Mouse (Mus musculus) CH12.LX (cell line): ENCODE measurements around the gene Fam185a. TPM values are rescaled to one million over a fixed set of nuclear protein-coding genes. Genes with fewer than 3 reads are reported as not detected.

Source experiments
- DNase-seq: peaks from one replicate; pipeline ENCODE4 v3.0.0-alpha.2; 2013; ENCODE audit errors: extremely low read depth
- H3K27ac ChIP-seq: 2 replicates; pipeline ENCODE4 v1.5.1; 2012; ENCODE audit warnings: low read depth, mild to moderate bottlenecking, control low read depth, moderate library complexity; ENCODE audit not compliant: insufficient read depth
- H3K27me3 ChIP-seq: replicated peaks from 2 replicates; pipeline ENCODE3; 2012; ENCODE audit warnings: inconsistent platforms
- H3K36me3 ChIP-seq, 2 experiments: replicated peaks in 1 of 2; 2 replicates each; pipeline versions ENCODE3 to v1.6.1; 2012; ENCODE audit warnings: inconsistent platforms in 1 of 2, low read length in 1 of 2, mild to moderate bottlenecking in 1 of 2, mixed read lengths in 1 of 2, moderate library complexity in 1 of 2; ENCODE audit not compliant: control insufficient read depth in 1 of 2, insufficient read depth in 1 of 2
- H3K4me1 ChIP-seq, 2 experiments: 2 replicates each; pipeline ENCODE4 v1.6.1; 2012; ENCODE audit warnings: inconsistent platforms in 1 of 2, moderate library complexity in 1 of 2; ENCODE audit not compliant: insufficient read depth in 2 of 2, control insufficient read depth in 1 of 2
- H3K4me2 ChIP-seq: 2 replicates; pipeline ENCODE4 v1.6.1; 2012; ENCODE audit warnings: low read depth, mild to moderate bottlenecking, control low read depth; ENCODE audit not compliant: poor library complexity, insufficient read depth, severe bottlenecking
- H3K4me3 ChIP-seq, 3 experiments: fragments of 150-350 bp in 1 of 3; sonication (generic) in 1 of 3; replicated peaks in 1 of 3; 2 replicates each; pipeline versions ENCODE3 to v1.5.1; 2011 to 2012; ENCODE audit warnings: low read depth in 2 of 3, low read length in 2 of 3, mild to moderate bottlenecking in 2 of 3, moderate library complexity in 2 of 3, control low read depth in 1 of 3, improper control_type of control experiment in 1 of 3, inconsistent platforms in 1 of 3, mixed read lengths in 1 of 3; ENCODE audit not compliant: poor library complexity in 1 of 3
- H3K79me2 ChIP-seq: replicated peaks from 2 replicates; pipeline ENCODE4 v1.6.1; 2012; ENCODE audit warnings: mild to moderate bottlenecking, moderate library complexity; ENCODE audit not compliant: control insufficient read depth, poor library complexity, insufficient read depth, severe bottlenecking; ENCODE audit errors: extremely low read depth
- H3K9ac ChIP-seq: 2 replicates; pipeline ENCODE4 v1.6.1; 2012; ENCODE audit warnings: low read depth, mild to moderate bottlenecking, control low read depth, moderate library complexity; ENCODE audit not compliant: insufficient read depth
- H3K9me3 ChIP-seq: replicated peaks from 2 replicates; pipeline ENCODE3; 2012; ENCODE audit warnings: low read length, inconsistent platforms, mixed read lengths
- BHLHE40 ChIP-seq: IDR thresholded peaks from 2 replicates; pipeline ENCODE4 v1.6.1; 2011; ENCODE audit warnings: mild to moderate bottlenecking, low read depth, low read length, improper control_type of control experiment
- CHD1 ChIP-seq: IDR thresholded peaks from 2 replicates; pipeline ENCODE4 v1.6.1; 2012; ENCODE audit warnings: low read depth, low read length, improper control_type of control experiment, inconsistent platforms
- CTCF ChIP-seq, 2 experiments: IDR thresholded peaks in 1 of 2; conservative IDR thresholded peaks in 1 of 2; 2 replicates each; pipeline ENCODE4 v1.5.1; 2011 to 2012; ENCODE audit warnings: low read depth in 2 of 2, low read length in 2 of 2, improper control_type of control experiment in 1 of 2, inconsistent platforms in 1 of 2, mild to moderate bottlenecking in 1 of 2, moderate library complexity in 1 of 2
- ELF1 ChIP-seq: IDR thresholded peaks from 2 replicates; pipeline ENCODE4 v1.6.1; 2014; ENCODE audit warnings: low read depth, mild to moderate bottlenecking, inconsistent platforms, low read length, improper control_type of control experiment
- EP300 ChIP-seq: IDR thresholded peaks from 2 replicates; pipeline ENCODE4 v1.6.1; 2011; ENCODE audit warnings: low read length, improper control_type of control experiment
- ETS1 ChIP-seq: conservative IDR thresholded peaks from 2 replicates; pipeline ENCODE4 v1.6.1; 2012; ENCODE audit warnings: low read depth, mild to moderate bottlenecking, inconsistent platforms, low read length, improper control_type of control experiment, moderate library complexity
- IRF4 ChIP-seq: IDR thresholded peaks from 2 replicates; pipeline ENCODE4 v1.6.1; 2014; ENCODE audit warnings: low read depth, mild to moderate bottlenecking, inconsistent platforms, low read length, improper control_type of control experiment
- KAT2A ChIP-seq: IDR thresholded peaks from 2 replicates; pipeline ENCODE4 v1.6.1; 2012; ENCODE audit warnings: low read length, improper control_type of control experiment, inconsistent platforms; ENCODE audit not compliant: insufficient replicate concordance
- MAFK ChIP-seq: IDR thresholded peaks from 2 replicates; pipeline ENCODE4 v1.6.1; 2011; ENCODE audit warnings: low read length, improper control_type of control experiment; ENCODE audit not compliant: insufficient replicate concordance
- MAX ChIP-seq: IDR thresholded peaks from 2 replicates; pipeline ENCODE4 v1.6.1; 2011; ENCODE audit warnings: low read length, improper control_type of control experiment
- MAZ ChIP-seq: IDR thresholded peaks from 2 replicates; pipeline ENCODE4 v1.6.1; 2012; ENCODE audit warnings: low read depth, mild to moderate bottlenecking, inconsistent platforms, low read length, improper control_type of control experiment, moderate library complexity
- MEF2A ChIP-seq: IDR thresholded peaks from 2 replicates; pipeline ENCODE4 v1.6.1; 2014; ENCODE audit warnings: low read depth, mild to moderate bottlenecking, inconsistent platforms, low read length, improper control_type of control experiment, borderline replicate concordance
- MXI1 ChIP-seq: IDR thresholded peaks from 2 replicates; pipeline ENCODE4 v1.6.1; 2011; ENCODE audit warnings: mild to moderate bottlenecking, low read depth, low read length, improper control_type of control experiment
- MYC ChIP-seq: IDR thresholded peaks from 2 replicates; pipeline ENCODE4 v1.6.1; 2011; ENCODE audit warnings: low read depth, mild to moderate bottlenecking, improper control_type of control experiment, low read length
- NELFE ChIP-seq: IDR thresholded peaks from 2 replicates; pipeline ENCODE4 v1.6.1; 2011; ENCODE audit warnings: low read depth, low read length, improper control_type of control experiment
- PAX5 ChIP-seq: IDR thresholded peaks from 2 replicates; pipeline ENCODE4 v1.6.1; 2012; ENCODE audit warnings: low read length, inconsistent platforms, mixed read lengths
- RCOR1 ChIP-seq: conservative IDR thresholded peaks from 2 replicates; pipeline ENCODE4 v1.6.1; 2012; ENCODE audit warnings: low read depth, mild to moderate bottlenecking, inconsistent platforms, low read length, improper control_type of control experiment
- SIN3A ChIP-seq: IDR thresholded peaks from 2 replicates; pipeline ENCODE4 v1.6.1; 2012; ENCODE audit warnings: low read length, improper control_type of control experiment, inconsistent platforms
- SMC3 ChIP-seq: IDR thresholded peaks from 2 replicates; pipeline ENCODE4 v1.6.1; 2011; ENCODE audit warnings: low read depth, low read length, improper control_type of control experiment
- TBP ChIP-seq: conservative IDR thresholded peaks from 2 replicates; pipeline ENCODE4 v1.6.1; 2011; ENCODE audit warnings: low read depth, low read length, improper control_type of control experiment
- TCF12 ChIP-seq: IDR thresholded peaks from 2 replicates; pipeline ENCODE4 v1.6.1; 2014; ENCODE audit warnings: low read depth, mild to moderate bottlenecking, inconsistent platforms, low read length, improper control_type of control experiment
- UBTF ChIP-seq: IDR thresholded peaks from 2 replicates; pipeline ENCODE4 v1.6.1; 2012; ENCODE audit warnings: low read depth, mild to moderate bottlenecking, inconsistent platforms, low read length, improper control_type of control experiment, moderate library complexity
- USF1 ChIP-seq: IDR thresholded peaks from 2 replicates; pipeline ENCODE4 v1.6.1; 2014; ENCODE audit warnings: low read depth, mild to moderate bottlenecking, inconsistent platforms, low read length, improper control_type of control experiment
- ZNF384 ChIP-seq: IDR thresholded peaks from 2 replicates; pipeline ENCODE4 v1.6.1; 2012; ENCODE audit warnings: low read depth, low read length, improper control_type of control experiment, inconsistent platforms
- dilution Hi-C: fragments of 300-500 bp; cut with MboI; formaldehyde crosslinking; loops from 2 replicates; pipeline ENCODE4 v1.14.3; 2020; ENCODE audit warnings: low sequenced_read_pairs; ENCODE audit not compliant: extremely low pct_unique_long_range_greater_than_20kb, extremely low pct_ligation_motif_present
- in situ Hi-C: fragments of 300-500 bp; cut with MboI; formaldehyde crosslinking; loops from 3 replicates; pipeline ENCODE4 v1.14.3; 2019; ENCODE audit warnings: low sequenced_read_pairs, low pct_ligation_motif_present, low pct_unique_long_range_greater_than_20kb, mixed read lengths
- polyA plus RNA-seq: library from polyadenylated mRNA; unstranded; fragments of >175 nt; gene quantifications from 2 replicates; pipeline ENCODE4 v1.2.1, GENCODE M21; 2012; ENCODE audit warnings: low read depth; ENCODE audit not compliant: insufficient read length
- total RNA-seq, 2 experiments: library from RNA; depleted of rRNA; stranded (reverse); fragments of 300-350 nt in 1 of 2; fragments of >200 nt in 1 of 2; gene quantifications; 2 replicates each; pipeline ENCODE4 v1.2.3; 2012 to 2014

Gene Fam185a
- total and polyA plus RNA-seq, 3 experiments: 13.4 to 30.6 (median 16.1) TPM

DNA sequence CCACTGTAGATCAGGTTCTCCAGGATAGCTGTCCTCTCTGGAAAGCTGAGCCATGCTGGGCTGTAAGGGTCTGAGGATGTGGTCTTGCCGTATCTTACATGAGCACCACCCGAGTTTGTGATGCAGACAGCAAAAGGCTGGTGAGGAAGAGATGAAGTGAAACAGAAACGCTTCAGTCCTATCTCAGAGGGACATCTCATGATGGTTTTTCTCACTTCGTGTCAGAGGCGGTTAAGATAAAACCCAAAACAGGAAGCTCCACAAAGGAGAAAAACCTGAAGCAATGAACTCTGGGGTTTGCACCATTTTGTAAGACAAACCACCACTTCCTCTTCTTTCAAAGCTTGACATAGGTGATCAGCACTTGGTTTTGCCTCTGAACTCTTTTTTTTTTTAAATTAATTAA lies 13.5 kb upstream of the Fam185a start (continued):
- TF ChIP-seq RCOR1: peak; percentile 97
- TF ChIP-seq NELFE: peak; percentile 57
- peak; percentile 36 for TF ChIP-seq SMC3
- peak; percentile 54; the same call in 1 of the 2 replicates for TF ChIP-seq BHLHE40
- peak; percentile 76; the same call in 1 of the 2 replicates for TF ChIP-seq KAT2A
- peak; percentile 85; the same call in 1 of the 2 replicates for TF ChIP-seq MAZ
- peak; percentile 86 for TF ChIP-seq ZNF384
- peak; percentile 54; the same call in 1 of the 2 replicates for TF ChIP-seq MXI1
- peak; percentile 90 for TF ChIP-seq TBP
- TF ChIP-seq TCF12: peak; percentile 83
- TF ChIP-seq CHD1: peak; percentile 93
- TF ChIP-seq PAX5: no peak
- no peak for TF ChIP-seq CTCF (conservative IDR thresholded peaks at IDR 0.05 in 1 of 2, IDR thresholded peaks at IDR 0.05 in 1 of 2; ENCODE audit: low read depth in 2 of 2, low read length in 2 of 2)
- no peak for TF ChIP-seq UBTF
- peak; percentile 89 for TF ChIP-seq ETS1
- peak; percentile 75; the same call in 1 of the 2 replicates for TF ChIP-seq MAFK
- TF ChIP-seq, all 38 proteins: peak for 29

DNA sequence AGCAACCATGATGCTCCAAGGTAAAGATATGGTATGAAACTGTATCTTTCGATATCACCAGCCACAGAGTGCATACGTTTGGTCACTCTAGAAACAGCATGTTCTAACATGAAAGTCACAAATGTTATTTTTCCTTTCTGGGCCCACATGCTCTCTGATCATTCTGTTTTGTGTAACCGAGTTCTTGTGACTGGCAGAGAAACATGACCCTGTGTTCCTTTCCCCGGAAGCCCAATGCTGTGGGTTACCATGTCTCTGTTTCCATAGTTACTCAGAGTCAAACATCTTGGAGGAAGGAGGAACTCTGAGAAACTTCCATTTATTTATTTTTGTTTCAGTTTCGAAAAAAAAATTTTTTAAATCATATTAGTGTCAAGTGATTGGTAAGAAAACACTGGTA lies 12.7 kb upstream of the Fam185a start:
- dilution Hi-C loops (no loop called here), in situ Hi-C loops (loop anchor here (25.0 kb wide), 1 partner anchor 375 kb away; no protein-coding TSS in a partner anchor)
- Histone ChIP-seq H3K36me3 (no peaks in the 10 kb centered on the region), H3K27me3 (no peaks in the 10 kb centered on the region), H3K9me3 (no peaks in the 10 kb centered on the region), H3K4me3 (peak overlapping the region in 2 of 3 experiments; percentile 23 to 43), H3K79me2 (no peaks in the 10 kb centered on the region), H3K27ac (peak overlapping the region; percentile 100), H3K4me1 (peaks cover 22 to 36% of the 10 kb centered on the region in 2 experiments), H3K9ac (peak overlapping the region; percentile 69), H3K4me2 (peak overlapping the region; percentile 88)
- peak; percentile 86 for DNase-seq
- TF ChIP-seq RCOR1 (0 out of 2 replicates have a peak, but pooled peaks have one; percentile 7), IRF4 (peak; percentile 28; the same call in 1 of the 2 replicates), MEF2A (no peak; the same call in 1 of the 2 replicates), ETS1 (peak; percentile 62; the same call in 1 of the 2 replicates), MYC (peak; percentile 85), EP300 (peak; percentile 68; the same call in 1 of the 2 replicates), USF1 (no peak), ZNF384 (peak; percentile 41; the same call in 1 of the 2 replicates), ELF1 (peak; percentile 82), MXI1 (peak; percentile 88), TCF12 (peak; percentile 58), MAFK (no peak), SMC3 (no peak), MAX (peak; percentile 68), KAT2A (no peak), BHLHE40 (peak; percentile 29; the same call in 1 of the 2 replicates), SIN3A (peak; percentile 80), CHD1 (peak; percentile 86)
